Comparison of ENCODE assay signal across 8 mouse cellular contexts in the genomic region with DNA sequence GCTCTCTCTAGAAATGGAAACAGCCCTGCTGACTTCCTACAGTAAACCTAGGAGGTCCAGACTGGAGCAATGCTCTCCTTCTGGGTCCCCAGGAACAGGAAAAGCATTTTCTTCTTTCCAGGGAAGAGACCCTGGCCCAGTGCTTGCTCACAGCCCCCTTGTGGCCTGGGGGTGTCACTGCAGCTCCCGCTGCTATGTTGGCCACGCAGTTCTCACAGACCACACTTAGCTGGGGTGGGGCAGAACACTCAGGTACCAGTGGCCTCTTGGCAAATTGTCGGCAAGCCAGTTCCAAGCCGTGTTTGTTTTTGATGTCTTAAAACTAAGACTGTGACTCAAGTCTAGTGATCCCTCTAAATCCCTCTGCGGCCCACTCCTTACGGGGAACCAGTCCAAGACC. TPM values are rescaled to one million over a fixed set of nuclear protein-coding genes. Genes with fewer than 3 reads are reported as not detected.
DNase-seq lines count a peak whose midpoint lies in the region; ATAC-seq lines count a peak whose summit lies in the region.

No protein-coding gene starts in this region.

- H3K4me3 ChIP-seq in intestine, embryonic 15.5 days (replicated peaks) = no peak overlapping the region
- H3K4me3 ChIP-seq in limb, embryonic 11.5 days (ENCODE audit: low read depth, low read length) = no peak overlapping the region
- peak overlapping the region; percentile 59 for H3K4me3 ChIP-seq in midbrain, embryonic 12.5 days

- H3K27me3 ChIP-seq in intestine, embryonic 15.5 days (replicated peaks) = peaks cover 12% of the 10 kb centered on the region
- H3K27me3 ChIP-seq in limb, embryonic 11.5 days (ENCODE audit: control insufficient read depth, insufficient read depth, low read length) = peaks cover 17% of the 10 kb centered on the region
- H3K27me3 ChIP-seq in midbrain, embryonic 12.5 days = peaks cover 47% of the 10 kb centered on the region

- H3K36me3 ChIP-seq in intestine, embryonic 15.5 days = no peaks in the 10 kb centered on the region
- no peaks in the 10 kb centered on the region for H3K36me3 ChIP-seq in limb, embryonic 11.5 days (ENCODE audit: control insufficient read depth, insufficient read depth, low read length)
- H3K36me3 ChIP-seq in midbrain, embryonic 12.5 days = no peaks in the 10 kb centered on the region

- peak; percentile 82 for DNase-seq in CD4-positive, CD25-positive, alpha-beta regulatory T cell, adult 2 months (ENCODE audit: low read depth, low spot score)
- DNase-seq in embryo, embryonic 11.5 days (ENCODE audit: low read depth, low spot score) = peak; percentile 47
- peak; percentile 26 for DNase-seq in gonadal fat pad, adult 2 months (ENCODE audit: low read depth)
- DNase-seq in limb, embryonic 11.5 days (ENCODE audit: low spot score) = peak; percentile 81
- peak; percentile 36 to 65 for DNase-seq in spleen, adult 18-20 months

- ATAC-seq in CD4-positive, CD25-positive, alpha-beta regulatory T cell, adult 4 months = no peak
- no peak for ATAC-seq in intestine, embryonic 15.5 days
- no peak for ATAC-seq in limb, embryonic 11.5 days (ENCODE audit: insufficient number of reproducible peaks, low FRiP score, low TSS enrichment, low read depth)
- no peak for ATAC-seq in midbrain, embryonic 12.5 days (ENCODE audit: low FRiP score, low read depth)

- peaks cover 27% of the 10 kb centered on the region for H3K4me1 ChIP-seq in intestine, embryonic 15.5 days (replicated peaks)
- H3K4me1 ChIP-seq in limb, embryonic 11.5 days (ENCODE audit: control insufficient read depth, insufficient read depth, low read length) = peaks cover 14% of the 10 kb centered on the region
- peaks cover 26% of the 10 kb centered on the region for H3K4me1 ChIP-seq in midbrain, embryonic 12.5 days

- H3K9ac ChIP-seq in intestine, embryonic 15.5 days = peak overlapping the region; percentile 8; the same call in 1 of the 2 replicates
- H3K9ac ChIP-seq in limb, embryonic 11.5 days (ENCODE audit: low read length) = no peak overlapping the region
- no peak overlapping the region; the same call in 1 of the 2 replicates for H3K9ac ChIP-seq in midbrain, embryonic 12.5 days (replicated peaks)

- H3K27ac ChIP-seq in intestine, embryonic 15.5 days = no peak overlapping the region
- no peak overlapping the region for H3K27ac ChIP-seq in limb, embryonic 11.5 days (replicated peaks; ENCODE audit: low read depth, low read length)
- no peak overlapping the region for H3K27ac ChIP-seq in midbrain, embryonic 12.5 days (replicated peaks)

- H3K9me3 ChIP-seq in intestine, embryonic 15.5 days = no peaks in the 10 kb centered on the region
- no peaks in the 10 kb centered on the region for H3K9me3 ChIP-seq in limb, embryonic 11.5 days (ENCODE audit: control insufficient read depth, low read length)
- H3K9me3 ChIP-seq in midbrain, embryonic 12.5 days = no peaks in the 10 kb centered on the region

- WGBS in intestine, embryonic 15.5 days = 35% methylated on average over 6 of the region's 6 CpGs
- 37% methylated on average over 6 of the region's 6 CpGs for WGBS in limb, embryonic 11.5 days
- 39% methylated on average over 6 of the region's 6 CpGs for WGBS in midbrain, embryonic 12.5 days

- peak overlapping the region; percentile 100 for H3K4me2 ChIP-seq in intestine, embryonic 15.5 days (replicated peaks)
- no peak overlapping the region for H3K4me2 ChIP-seq in limb, embryonic 11.5 days (ENCODE audit: low read depth, severe bottlenecking)
- peak overlapping the region; percentile 99 for H3K4me2 ChIP-seq in midbrain, embryonic 12.5 days (replicated peaks)

RNA-seq across cellular contexts. Expression of gene Man1c1, which starts 2.2 kb away (rescaled TPM):
- 1 to 10 TPM; 1.0 to 1.4 TPM for polyA plus RNA-seq in CD4-positive, CD25-positive, alpha-beta regulatory T cell, adult 4 months (2017; shearing (Covaris generic))
- polyA plus RNA-seq in gonadal fat pad, adult 2 months (2012; rRNA removed) = 5.7 and 8.0 TPM in 2 replicates
- polyA plus RNA-seq in intestine, embryonic 15.5 days (2015; fragmentation: Nextera tagmentation; extraction: Ambion mirVana) = 3.0 TPM in 2 replicates
- 2.2 and 2.6 TPM in 2 replicates for polyA plus RNA-seq in limb, embryonic 11.5 days (2014; fragmentation: Nextera tagmentation; extraction: Ambion mirVana)
- polyA plus RNA-seq in midbrain, embryonic 12.5 days (2016; fragmentation: Nextera tagmentation; extraction: Ambion mirVana) = 5.4 and 6.5 TPM in 2 replicates

Comparison
In these comparisons a context has a peak if more than half of its experiments do, and no peak if none do; other contexts are left out.
1. DNase-seq: peak in every context shown above with its lines; median percentile 82 in CD4-positive, CD25-positive, alpha-beta regulatory T cell, adult 2 months; 81 in limb, embryonic 11.5 days; 50 in spleen, adult 18-20 months; 47 in embryo, embryonic 11.5 days; 26 in gonadal fat pad, adult 2 months.